Mouse (Mus musculus) kidney, postnatal 0 days (tissue): ENCODE results near the gene Cdh6. TPM values are rescaled to one million over a fixed set of nuclear protein-coding genes. Genes with fewer than 3 reads are reported as not detected.

Experiments used
- ATAC-seq: fragments of 200-750 bp; cut with Nextera tagmentation; replicated peaks from 2 replicates; pipeline ENCODE4 v1.8.0; 2017; ENCODE audit warnings: low read depth, moderate number of reproducible peaks, moderate TSS enrichment, moderate library complexity; ENCODE audit not compliant: low FRiP score
- DNase-seq: peaks from one replicate; pipeline ENCODE4 v3.0.0-alpha.2; 2016; ENCODE audit warnings: low spot score
- H3K27ac ChIP-seq: fragments of 300-500 bp; sonication (generic); 2 replicates; pipeline ENCODE4 v1.5.1; 2014; ENCODE audit warnings: mild to moderate bottlenecking
- H3K27me3 ChIP-seq: fragments of 300-500 bp; sonication (generic); 2 replicates; pipeline ENCODE4 v1.6.1; 2014; ENCODE audit warnings: low read length, mixed read lengths; ENCODE audit not compliant: insufficient read depth
- H3K36me3 ChIP-seq: fragments of 300-500 bp; sonication (generic); 2 replicates; pipeline ENCODE4 v1.6.1; 2014; ENCODE audit warnings: low read length, mixed read lengths; ENCODE audit not compliant: insufficient read depth
- H3K4me1 ChIP-seq: fragments of 300-500 bp; sonication (generic); replicated peaks from 2 replicates; pipeline ENCODE4 v1.6.1; 2014; ENCODE audit warnings: antibody characterized with exemption, low read length, mixed read lengths; ENCODE audit not compliant: insufficient read depth
- H3K4me2 ChIP-seq: fragments of 300-500 bp; sonication (generic); 2 replicates; pipeline ENCODE4 v1.6.1; 2014; ENCODE audit warnings: mild to moderate bottlenecking, low read length, moderate library complexity, mixed read lengths
- H3K4me3 ChIP-seq: fragments of 300-500 bp; sonication (generic); replicated peaks from 2 replicates; pipeline ENCODE4 v1.5.1; 2014; ENCODE audit warnings: low read depth, low read length
- H3K9ac ChIP-seq: fragments of 300-500 bp; sonication (generic); 2 replicates; pipeline ENCODE4 v1.6.1; 2014; ENCODE audit warnings: low read depth, low read length
- H3K9me3 ChIP-seq: fragments of 300-500 bp; sonication (generic); replicated peaks from 2 replicates; pipeline ENCODE4 v1.6.1; 2016; ENCODE audit warnings: low read length, inconsistent platforms, mixed read lengths
- CTCF ChIP-seq: IDR thresholded peaks from 2 replicates; pipeline ENCODE4 v1.5.1; 2016; ENCODE audit warnings: antibody characterized with exemption, low read depth, mild to moderate bottlenecking, moderate library complexity
- WGBS: fragments of 180-500 bp; shearing (Covaris S2); extraction: QIAGEN DNeasy Blood & Tissue Kit; methylation state at CpG from one replicate; pipeline ENCODE4 v1.1.7; 2014; 5-methylcytosine and 5-hydroxymethylcytosine counted together
- polyA plus RNA-seq: library from polyadenylated mRNA; unstranded; fragments of >200 nt; fragmentation: Nextera tagmentation; extraction: Ambion mirVana; gene quantifications from 2 replicates; pipeline ENCODE4 v1.2.1, GENCODE M21; 2015

Cdh6 gene
- polyA plus RNA-seq, 1 experiment from 2014 or later: 17.8 TPM

- no peaks in the 10 kb centered on the region for H3K27me3 ChIP-seq
- H3K4me1 ChIP-seq: peaks cover 10% of the 10 kb centered on the region; the same call in 1 of the 2 replicates
- H3K4me3 ChIP-seq: no peak overlapping the region
- TF ChIP-seq CTCF: no peak
- H3K9ac ChIP-seq: no peak overlapping the region
- H3K36me3 ChIP-seq: no peaks in the 10 kb centered on the region
- peak overlapping the region; percentile 60 for H3K4me2 ChIP-seq
- no peak for ATAC-seq
- H3K9me3 ChIP-seq: no peaks in the 10 kb centered on the region
- no peak for DNase-seq
- H3K27ac ChIP-seq: no peak overlapping the region
Observed at GRCm38 (mm10) chr15:13068213-13068516, 105.3 kb downstream of the Cdh6 start.

GRCm38 (mm10) chr15:13067429-13068212 lies 105.9 kb downstream of the Cdh6 start:
- Histone ChIP-seq H3K4me2 (peak overlapping the region; percentile 60), H3K9me3 (no peaks in the 10 kb centered on the region), H3K27me3 (no peaks in the 10 kb centered on the region), H3K9ac (no peak overlapping the region), H3K4me3 (peak overlapping the region; percentile 34), H3K4me1 (peaks cover 10% of the 10 kb centered on the region; the same call in 1 of the 2 replicates), H3K27ac (no peak overlapping the region), H3K36me3 (no peaks in the 10 kb centered on the region)
- TF ChIP-seq CTCF: peak; percentile 17; the same call in 1 of the 2 replicates
- DNase-seq (peak; percentile 70), ATAC-seq (peak; percentile 57)
- 13% methylated on average over 20 of the region's 20 CpGs for WGBS

GRCm38 (mm10) chr15:13066765-13067164 lies 106.7 kb downstream of the Cdh6 start:
- ATAC-seq (no peak), DNase-seq (peak; percentile 49)
- no peak overlapping the region for H3K27ac ChIP-seq
- no peak for TF ChIP-seq CTCF
- no peak overlapping the region for H3K9ac ChIP-seq
- H3K4me2 ChIP-seq: peak overlapping the region; percentile 60
- H3K27me3 ChIP-seq: no peaks in the 10 kb centered on the region
- 17% methylated on average over 9 of the region's 9 CpGs for WGBS
- peaks cover 10% of the 10 kb centered on the region; the same call in 1 of the 2 replicates for H3K4me1 ChIP-seq
- no peaks in the 10 kb centered on the region for H3K36me3 ChIP-seq
- H3K9me3 ChIP-seq: no peaks in the 10 kb centered on the region
- peak overlapping the region; percentile 34; the same call in 1 of the 2 replicates for H3K4me3 ChIP-seq

GRCm38 (mm10) chr15:13063633-13064032 lies 109.8 kb downstream of the Cdh6 start:
- H3K4me1 ChIP-seq: peaks cover 10% of the 10 kb centered on the region; the same call in 1 of the 2 replicates
- no peak for TF ChIP-seq CTCF
- WGBS: 89% methylated on average over 13 of the region's 13 CpGs

GRCm38 (mm10) chr15:13057728-13058127 lies 115.7 kb downstream of the Cdh6 start:
- WGBS: 84% methylated on average over 5 of the region's 5 CpGs
- no peak overlapping the region for H3K9ac ChIP-seq
- no peak for ATAC-seq
- H3K4me3 ChIP-seq: no peak overlapping the region
- H3K27me3 ChIP-seq: no peaks in the 10 kb centered on the region
- no peaks in the 10 kb centered on the region for H3K4me1 ChIP-seq
- no peak for TF ChIP-seq CTCF
- no peak for DNase-seq
- H3K4me2 ChIP-seq: no peak overlapping the region
- H3K9me3 ChIP-seq: no peaks in the 10 kb centered on the region
- H3K27ac ChIP-seq: no peak overlapping the region
- no peaks in the 10 kb centered on the region for H3K36me3 ChIP-seq

More at GRCm38 (mm10) chr15:13063633-13064032, 109.8 kb downstream of the Cdh6 start:
- H3K9me3 ChIP-seq: no peaks in the 10 kb centered on the region
- H3K36me3 ChIP-seq: no peaks in the 10 kb centered on the region
- no peak overlapping the region for H3K9ac ChIP-seq
- ATAC-seq (no peak), DNase-seq (no peak)
- H3K27ac ChIP-seq: no peak overlapping the region
- no peaks in the 10 kb centered on the region for H3K27me3 ChIP-seq
- no peak overlapping the region for H3K4me3 ChIP-seq
- no peak overlapping the region for H3K4me2 ChIP-seq

- 97% methylated on average over 10 of the region's 10 CpGs for WGBS
- H3K9ac ChIP-seq: no peak overlapping the region
- no peak for TF ChIP-seq CTCF
- no peaks in the 10 kb centered on the region for H3K36me3 ChIP-seq
- no peak for ATAC-seq
- no peaks in the 10 kb centered on the region for H3K9me3 ChIP-seq
- H3K27me3 ChIP-seq: no peaks in the 10 kb centered on the region
- no peak overlapping the region for H3K27ac ChIP-seq
- no peak overlapping the region for H3K4me3 ChIP-seq
- no peaks in the 10 kb centered on the region for H3K4me1 ChIP-seq
- H3K4me2 ChIP-seq: no peak overlapping the region
- no peak for DNase-seq
Observed at GRCm38 (mm10) chr15:13057302-13057701, 116.2 kb downstream of the Cdh6 start.

GRCm38 (mm10) chr15:13047910-13048309 lies 125.6 kb downstream of the Cdh6 start:
- H3K4me2 ChIP-seq: no peak overlapping the region
- H3K27ac ChIP-seq: no peak overlapping the region
- no peak overlapping the region for H3K4me3 ChIP-seq
- H3K36me3 ChIP-seq: no peaks in the 10 kb centered on the region
- TF ChIP-seq CTCF: no peak
- DNase-seq: no peak
- no peaks in the 10 kb centered on the region for H3K9me3 ChIP-seq
- no peaks in the 10 kb centered on the region for H3K4me1 ChIP-seq
- no peaks in the 10 kb centered on the region for H3K27me3 ChIP-seq
- WGBS: 84% methylated on average over 7 of the region's 7 CpGs
- H3K9ac ChIP-seq: no peak overlapping the region
- no peak for ATAC-seq
